Mouse (Mus musculus) neural tube, embryonic 15.5 days (tissue): ENCODE data around the gene Plcxd2. TPM values are rescaled to one million over a fixed set of nuclear protein-coding genes. Genes with fewer than 3 reads are reported as not detected.

Source experiments
- ATAC-seq: fragments of 200-750 bp; cut with Nextera tagmentation; 2 replicates; pipeline ENCODE4 v1.8.0; 2017; ENCODE audit warnings: mild to moderate bottlenecking, moderate TSS enrichment, moderate library complexity; ENCODE audit not compliant: low FRiP score
- H3K27ac ChIP-seq: fragments of 300-500 bp; sonication (generic); replicated peaks from 2 replicates; pipeline ENCODE4 v1.5.1; 2015; ENCODE audit warnings: mild to moderate bottlenecking, inconsistent platforms
- H3K27me3 ChIP-seq: fragments of 300-500 bp; sonication (generic); replicated peaks from 2 replicates; pipeline ENCODE4 v1.6.1; 2015; ENCODE audit warnings: inconsistent platforms
- H3K36me3 ChIP-seq: fragments of 300-500 bp; sonication (generic); 2 replicates; pipeline ENCODE4 v1.6.1; 2015; ENCODE audit warnings: inconsistent platforms
- H3K4me1 ChIP-seq: fragments of 300-500 bp; sonication (generic); 2 replicates; pipeline ENCODE4 v1.6.1; 2015; ENCODE audit warnings: inconsistent platforms
- H3K4me2 ChIP-seq: fragments of 300-500 bp; sonication (generic); 2 replicates; pipeline ENCODE4 v1.6.1; 2015; ENCODE audit warnings: inconsistent platforms, mild to moderate bottlenecking, moderate library complexity
- H3K4me3 ChIP-seq: fragments of 300-500 bp; sonication (generic); replicated peaks from 2 replicates; pipeline ENCODE4 v1.5.1; 2015; ENCODE audit warnings: mild to moderate bottlenecking, inconsistent platforms
- H3K9ac ChIP-seq: fragments of 300-500 bp; sonication (generic); replicated peaks from 2 replicates; pipeline ENCODE4 v1.6.1; 2015; ENCODE audit warnings: mild to moderate bottlenecking, inconsistent platforms
- H3K9me3 ChIP-seq: fragments of 300-500 bp; sonication (generic); replicated peaks from 2 replicates; pipeline ENCODE4 v1.6.1; 2016; ENCODE audit warnings: inconsistent platforms
- WGBS: fragments of 180-500 bp; shearing (Covaris S2); methylation state at CpG from one replicate; pipeline ENCODE4 v1.1.7; 2015; ENCODE audit warnings: mixed read lengths; 5-methylcytosine and 5-hydroxymethylcytosine counted together
- polyA plus RNA-seq: library from polyadenylated mRNA; unstranded; fragments of >200 nt; fragmentation: Nextera tagmentation; extraction: Ambion mirVana; gene quantifications from 2 replicates; pipeline ENCODE4 v1.2.1, GENCODE M21; 2015

Gene Plcxd2
- polyA plus RNA-seq, 1 experiment from 2014 or later, result 15.8 TPM

GRCm38 (mm10) chr16:45984610-45985606, 25.1 kb downstream of the Plcxd2 start:
- no peaks in the 10 kb centered on the region for H3K9me3 ChIP-seq
- H3K27ac ChIP-seq, result peak overlapping the region; percentile 23; the same call in 1 of the 2 replicates
- peak; percentile 67 for ATAC-seq
- H3K4me3 ChIP-seq, result no peak overlapping the region
- no peak overlapping the region for H3K9ac ChIP-seq
- H3K4me1 ChIP-seq, result peaks cover 7% of the 10 kb centered on the region
- no peaks in the 10 kb centered on the region for H3K27me3 ChIP-seq
- no peak overlapping the region for H3K4me2 ChIP-seq
- H3K36me3 ChIP-seq, result no peaks in the 10 kb centered on the region
- 73% methylated on average over 4 of the region's 4 CpGs for WGBS

DNA sequence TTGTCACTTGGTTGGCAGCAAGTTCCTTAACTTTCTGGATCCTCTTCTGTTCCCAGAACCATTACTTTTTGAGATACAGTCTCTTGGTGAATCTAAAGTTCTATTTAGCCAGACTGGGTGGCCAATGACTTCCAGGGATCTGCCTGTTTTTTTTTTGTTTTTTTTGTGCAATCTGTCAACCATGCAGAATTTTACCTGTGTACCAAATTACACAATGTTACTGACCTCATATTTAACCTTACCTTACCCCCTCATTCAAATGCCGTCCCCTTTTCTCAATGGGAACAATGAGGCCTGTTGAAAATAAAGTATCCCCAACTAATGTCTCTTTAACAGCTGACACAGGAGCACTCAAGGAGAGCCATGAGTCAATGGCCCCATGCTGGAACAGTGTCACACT, 33.8 kb downstream of the Plcxd2 start:
- H3K27ac ChIP-seq, result no peak overlapping the region
- no peak overlapping the region for H3K4me3 ChIP-seq
- no peak overlapping the region for H3K4me2 ChIP-seq
- peaks cover 6% of the 10 kb centered on the region; the same call in 1 of the 2 replicates for H3K36me3 ChIP-seq
- no peak overlapping the region for H3K9ac ChIP-seq
- no peaks in the 10 kb centered on the region for H3K4me1 ChIP-seq
- H3K27me3 ChIP-seq, result no peaks in the 10 kb centered on the region
- no peaks in the 10 kb centered on the region for H3K9me3 ChIP-seq
- WGBS, result 83% methylated on average over 1 of the region's 1 CpGs
- ATAC-seq, result no peak

- H3K9ac ChIP-seq, result no peak overlapping the region
Measured at GRCm38 (mm10) chr16:45973959-45974686, 35.9 kb downstream of the Plcxd2 start.

GRCm38 (mm10) chr16:45970187-45970586, 39.8 kb downstream of the Plcxd2 start:
- no peak for ATAC-seq
- H3K27ac ChIP-seq, result no peak overlapping the region
- WGBS, result 98% methylated on average over 2 of the region's 2 CpGs
- no peak overlapping the region for H3K9ac ChIP-seq
- no peaks in the 10 kb centered on the region for H3K27me3 ChIP-seq
- H3K4me3 ChIP-seq, result no peak overlapping the region
- H3K4me2 ChIP-seq, result no peak overlapping the region
- peaks cover 3% of the 10 kb centered on the region; the same call in 1 of the 2 replicates for H3K36me3 ChIP-seq
- no peaks in the 10 kb centered on the region for H3K4me1 ChIP-seq
- H3K9me3 ChIP-seq, result no peaks in the 10 kb centered on the region

More at GRCm38 (mm10) chr16:45973959-45974686, 35.9 kb downstream of the Plcxd2 start:
- no peak overlapping the region for H3K4me2 ChIP-seq
- H3K27me3 ChIP-seq, result no peaks in the 10 kb centered on the region
- no peak overlapping the region for H3K27ac ChIP-seq
- ATAC-seq, result no peak
- H3K9me3 ChIP-seq, result no peaks in the 10 kb centered on the region
- H3K4me1 ChIP-seq, result no peaks in the 10 kb centered on the region
- H3K4me3 ChIP-seq, result no peak overlapping the region
- WGBS, result 61% methylated on average over 9 of the region's 9 CpGs
- H3K36me3 ChIP-seq, result peaks cover 6% of the 10 kb centered on the region; the same call in 1 of the 2 replicates

- Histone ChIP-seq H3K36me3 (peaks cover 15% of the 10 kb centered on the region; the same call in 1 of the 2 replicates), H3K4me3 (no peak overlapping the region), H3K9ac (no peak overlapping the region), H3K27me3 (no peaks in the 10 kb centered on the region), H3K4me2 (no peak overlapping the region), H3K4me1 (no peaks in the 10 kb centered on the region), H3K9me3 (no peaks in the 10 kb centered on the region), H3K27ac (no peak overlapping the region)
- WGBS, result 65% methylated on average over 5 of the region's 5 CpGs
- no peak for ATAC-seq
Measured at GRCm38 (mm10) chr16:45968716-45969115, 41.3 kb downstream of the Plcxd2 start.

DNA sequence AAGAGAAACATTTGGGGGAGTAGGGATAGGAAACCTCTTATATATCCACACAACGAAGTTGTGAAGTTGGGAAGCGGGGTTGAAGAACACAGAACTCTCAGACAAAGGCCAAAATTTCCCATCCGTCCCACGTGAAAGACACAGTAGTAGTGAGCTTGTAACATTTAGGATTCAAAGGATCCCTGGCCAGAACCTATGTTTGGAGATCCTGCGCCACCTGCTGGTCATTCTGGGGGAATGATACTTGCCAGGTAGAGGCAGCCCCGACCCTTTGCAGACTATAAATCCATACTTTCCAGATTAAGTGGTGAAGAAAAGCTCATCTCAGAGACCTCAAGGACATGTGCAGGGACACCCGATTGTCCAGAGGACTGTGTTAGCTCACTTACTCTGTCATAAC, 42.5 kb downstream of the Plcxd2 start:
- H3K9me3 ChIP-seq, result no peaks in the 10 kb centered on the region
- ATAC-seq, result peak; percentile 81
- peaks cover 20% of the 10 kb centered on the region; the same call in 1 of the 2 replicates for H3K36me3 ChIP-seq
- H3K4me3 ChIP-seq, result no peak overlapping the region
- no peaks in the 10 kb centered on the region for H3K27me3 ChIP-seq
- H3K4me2 ChIP-seq, result no peak overlapping the region
- WGBS, result 14% methylated on average over 7 of the region's 7 CpGs
- H3K27ac ChIP-seq, result no peak overlapping the region
- no peaks in the 10 kb centered on the region for H3K4me1 ChIP-seq
- no peak overlapping the region for H3K9ac ChIP-seq

DNA sequence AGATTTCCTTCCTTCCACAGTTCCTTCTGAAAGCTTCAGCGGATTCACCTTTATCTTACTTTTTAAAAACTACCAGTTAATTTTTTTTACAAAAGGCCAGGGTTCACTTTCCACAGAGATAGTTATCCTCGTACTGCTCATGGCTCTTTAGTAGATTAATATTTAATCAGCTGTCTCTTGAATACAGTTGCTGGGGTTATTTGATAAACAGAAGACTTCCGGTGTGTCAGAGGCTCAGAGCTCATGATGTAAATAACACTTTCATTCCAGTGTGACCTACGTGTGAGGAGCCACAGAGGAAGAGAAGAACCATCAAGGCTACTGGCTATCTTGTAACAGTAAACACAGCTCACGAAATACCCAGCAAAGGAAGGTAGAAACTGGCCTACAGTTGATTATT, 43.4 kb downstream of the Plcxd2 start:
- Histone ChIP-seq H3K27ac (no peak overlapping the region), H3K4me1 (no peaks in the 10 kb centered on the region), H3K9ac (no peak overlapping the region), H3K4me2 (no peak overlapping the region), H3K36me3 (0 out of 2 replicates have a peak, but pooled peaks cover 19% of the 10 kb centered on the region), H3K4me3 (no peak overlapping the region), H3K27me3 (no peaks in the 10 kb centered on the region), H3K9me3 (no peaks in the 10 kb centered on the region)
- ATAC-seq, result no peak
- WGBS, result 80% methylated on average over 5 of the region's 5 CpGs

GRCm38 (mm10) chr16:45964777-45965176, 45.2 kb downstream of the Plcxd2 start:
- no peaks in the 10 kb centered on the region for H3K27me3 ChIP-seq
- no peak for ATAC-seq
- 0 out of 2 replicates have a peak, but pooled peaks cover 19% of the 10 kb centered on the region for H3K36me3 ChIP-seq
- H3K4me2 ChIP-seq, result no peak overlapping the region
- no peak overlapping the region for H3K4me3 ChIP-seq
- H3K27ac ChIP-seq, result no peak overlapping the region
- H3K9me3 ChIP-seq, result no peaks in the 10 kb centered on the region
- H3K4me1 ChIP-seq, result no peaks in the 10 kb centered on the region
- H3K9ac ChIP-seq, result no peak overlapping the region
- WGBS, result 90% methylated on average over 6 of the region's 6 CpGs

- Histone ChIP-seq H3K36me3 (0 out of 2 replicates have a peak, but pooled peaks cover 19% of the 10 kb centered on the region), H3K4me3 (no peak overlapping the region), H3K4me1 (no peaks in the 10 kb centered on the region), H3K9me3 (no peaks in the 10 kb centered on the region), H3K27me3 (no peaks in the 10 kb centered on the region), H3K4me2 (no peak overlapping the region), H3K27ac (no peak overlapping the region), H3K9ac (no peak overlapping the region)
- no peak for ATAC-seq
- WGBS, result 92% methylated on average over 8 of the region's 8 CpGs
Measured at GRCm38 (mm10) chr16:45963837-45964236, 46.2 kb downstream of the Plcxd2 start.

DNA sequence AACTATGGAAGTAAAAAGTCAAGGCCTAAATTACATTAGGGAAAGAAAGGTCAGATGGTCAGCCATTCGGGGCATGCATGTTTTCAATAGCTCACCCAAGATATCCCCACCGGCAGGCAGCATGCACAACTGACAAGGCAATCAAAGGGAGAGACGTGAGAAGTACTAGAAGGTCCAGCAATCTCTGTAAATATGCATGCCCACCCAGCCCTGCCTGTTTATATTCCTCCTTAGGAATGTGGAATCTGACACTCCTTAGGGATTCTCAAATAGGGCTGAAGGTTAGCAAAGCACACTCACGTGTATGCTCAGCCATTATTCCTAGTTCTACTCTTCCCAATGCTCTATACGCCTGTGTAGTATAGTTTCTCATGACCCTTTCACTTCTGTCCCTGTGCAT, 46.9 kb downstream of the Plcxd2 start:
- 74% methylated on average over 5 of the region's 5 CpGs for WGBS
- no peak overlapping the region for H3K9ac ChIP-seq
- H3K4me3 ChIP-seq, result no peak overlapping the region
- H3K9me3 ChIP-seq, result no peaks in the 10 kb centered on the region
- H3K27ac ChIP-seq, result no peak overlapping the region
- H3K36me3 ChIP-seq, result 0 out of 2 replicates have a peak, but pooled peaks cover 19% of the 10 kb centered on the region
- no peak for ATAC-seq
- H3K27me3 ChIP-seq, result no peaks in the 10 kb centered on the region
- no peak overlapping the region for H3K4me2 ChIP-seq
- H3K4me1 ChIP-seq, result no peaks in the 10 kb centered on the region

- WGBS, result 76% methylated on average over 3 of the region's 3 CpGs
- Histone ChIP-seq H3K27ac (no peak overlapping the region), H3K4me2 (no peak overlapping the region), H3K4me1 (no peaks in the 10 kb centered on the region), H3K9ac (no peak overlapping the region), H3K27me3 (no peaks in the 10 kb centered on the region), H3K9me3 (no peaks in the 10 kb centered on the region), H3K4me3 (no peak overlapping the region), H3K36me3 (0 out of 2 replicates have a peak, but pooled peaks cover 19% of the 10 kb centered on the region)
- no peak for ATAC-seq
Measured at GRCm38 (mm10) chr16:45960978-45961377, 49.0 kb downstream of the Plcxd2 start.
